Mouse (Mus musculus): ENCODE data around the gene Anxa2. TPM values are rescaled to one million over a fixed set of nuclear protein-coding genes. Genes with fewer than 3 reads are reported as not detected.

Gene Anxa2
- polyA plus RNA-seq, 1 experiment: 1,009 TPM

- Histone ChIP-seq H3K36me3 (ENCODE audit: control insufficient read depth, insufficient read depth) (peaks cover 62% of the 10 kb centered on the region), H3K4me3 (no peak overlapping the region), H3K27me3 (ENCODE audit: control insufficient read depth, insufficient read depth, insufficient read length) (no peaks in the 10 kb centered on the region), H3ac (ENCODE audit: control insufficient read depth, insufficient read length) (no peak overlapping the region), H3K79me2 (ENCODE audit: control insufficient read depth, insufficient read depth) (peaks cover 36% of the 10 kb centered on the region), H3K4me2 (ENCODE audit: low read depth) (no peak overlapping the region)
- no peak for TF ChIP-seq POLR2A (IDR thresholded peaks at IDR 0.05; ENCODE audit: insufficient read length, low read depth)
- peak; percentile 5 for TF ChIP-seq POLR2AphosphoS2 (IDR thresholded peaks at IDR 0.05; ENCODE audit: insufficient read length, low read depth)
- TF ChIP-seq CEBPB (IDR thresholded peaks at IDR 0.05; ENCODE audit: insufficient read depth, poor library complexity, severe bottlenecking): peak; percentile 60; the same call in 1 of the 2 replicates
Observed at GRCm38 (mm10) chr9:69477824-69478222, 24.4 kb downstream of the Anxa2 start.

DNA sequence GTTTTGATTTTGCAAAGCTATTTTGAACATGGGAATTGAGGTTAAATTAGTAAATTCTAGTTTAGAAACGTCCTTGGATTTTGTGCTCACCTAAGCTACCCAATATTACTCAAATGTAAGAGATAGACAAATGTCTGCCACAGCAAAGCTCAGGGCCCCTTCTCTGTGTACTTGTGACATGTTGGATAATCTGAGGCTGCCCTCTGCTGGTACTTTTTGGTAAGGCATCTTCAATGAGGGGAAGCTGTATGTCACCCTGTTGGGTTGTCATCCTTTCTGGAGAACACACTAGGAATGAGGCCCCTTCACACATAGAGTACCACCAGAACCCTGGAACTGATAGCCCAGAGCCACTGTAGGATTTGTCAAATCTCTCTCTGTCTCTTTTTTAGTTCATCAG lies 26.9 kb downstream of the Anxa2 start:
- no peak overlapping the region for H3ac ChIP-seq (ENCODE audit: control insufficient read depth, insufficient read length)
- peaks cover 64% of the 10 kb centered on the region for H3K36me3 ChIP-seq (ENCODE audit: control insufficient read depth, insufficient read depth)
- TF ChIP-seq SRF (IDR thresholded peaks at IDR 0.05; ENCODE audit: control insufficient read depth, insufficient read length, low read depth) (no peak), REST (IDR thresholded peaks at IDR 0.05; ENCODE audit: insufficient read depth, insufficient read length) (no peak), POLR2A (IDR thresholded peaks at IDR 0.05; ENCODE audit: insufficient read length, low read depth) (no peak)
- no peak overlapping the region for H3K4me3 ChIP-seq
- no peaks in the 10 kb centered on the region for H3K27me3 ChIP-seq (ENCODE audit: control insufficient read depth, insufficient read depth, insufficient read length)
- peaks cover 13% of the 10 kb centered on the region for H3K79me2 ChIP-seq (ENCODE audit: control insufficient read depth, insufficient read depth)
- H3K4me2 ChIP-seq (ENCODE audit: low read depth): no peak overlapping the region

DNA sequence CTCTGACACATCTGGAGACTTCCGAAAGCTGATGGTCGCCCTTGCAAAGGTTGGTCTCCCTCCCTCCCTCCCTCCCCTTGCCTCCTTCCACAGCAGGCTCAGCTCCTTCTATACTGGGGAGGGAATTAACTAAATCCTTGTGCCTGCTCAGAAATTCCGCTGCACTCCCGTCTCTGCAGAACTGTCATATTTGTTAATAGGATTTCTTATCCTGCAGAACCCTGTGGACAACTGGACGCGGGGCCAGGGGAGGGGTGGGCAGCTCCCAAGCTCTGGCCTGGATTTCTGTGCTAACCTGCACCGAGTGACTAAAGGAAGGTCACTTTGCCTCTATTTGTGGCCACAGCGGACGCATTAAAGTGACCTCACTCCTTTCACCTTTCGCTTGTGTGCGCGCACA lies 30.4 kb downstream of the Anxa2 start:
- no peak overlapping the region for H3ac ChIP-seq (ENCODE audit: control insufficient read depth, insufficient read length)
- H3K4me2 ChIP-seq (ENCODE audit: low read depth): no peak overlapping the region
- H3K36me3 ChIP-seq (ENCODE audit: control insufficient read depth, insufficient read depth): peaks cover 87% of the 10 kb centered on the region
- H3K79me2 ChIP-seq (ENCODE audit: control insufficient read depth, insufficient read depth): peaks cover 7% of the 10 kb centered on the region
- no peak for TF ChIP-seq POLR2AphosphoS2 (IDR thresholded peaks at IDR 0.05; ENCODE audit: insufficient read length, low read depth)
- no peak for TF ChIP-seq USF1 (IDR thresholded peaks at IDR 0.05; ENCODE audit: low read depth)
- TF ChIP-seq REST (IDR thresholded peaks at IDR 0.05; ENCODE audit: insufficient read depth, insufficient read length): no peak
- H3K4me3 ChIP-seq: no peak overlapping the region
- no peaks in the 10 kb centered on the region for H3K27me3 ChIP-seq (ENCODE audit: control insufficient read depth, insufficient read depth, insufficient read length)

DNA sequence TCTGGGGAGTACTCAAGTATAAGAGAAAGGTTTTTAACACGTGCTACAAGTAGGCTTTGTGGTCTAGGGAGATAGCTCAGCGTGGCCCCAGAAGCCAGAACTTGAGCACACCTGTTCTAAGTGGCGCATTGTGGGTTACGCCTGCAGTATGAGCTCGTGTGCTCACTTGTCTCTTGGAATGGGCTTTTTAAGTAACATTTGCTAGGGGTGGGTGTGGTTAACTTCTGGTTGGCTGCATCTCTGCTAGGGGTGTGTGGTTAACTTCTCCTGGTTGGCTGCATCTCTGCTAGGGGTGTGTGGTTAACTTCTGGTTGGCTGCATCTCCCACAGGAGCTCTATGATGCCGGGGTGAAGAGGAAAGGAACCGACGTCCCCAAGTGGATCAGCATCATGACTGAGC lies 32.7 kb downstream of the Anxa2 start:
- H3K27me3 ChIP-seq (ENCODE audit: control insufficient read depth, insufficient read depth, insufficient read length): no peaks in the 10 kb centered on the region
- H3K4me3 ChIP-seq: no peak overlapping the region
- H3K79me2 ChIP-seq (ENCODE audit: control insufficient read depth, insufficient read depth): peaks cover 7% of the 10 kb centered on the region
- H3K36me3 ChIP-seq (ENCODE audit: control insufficient read depth, insufficient read depth): peaks cover 86% of the 10 kb centered on the region
- no peak overlapping the region for H3K4me2 ChIP-seq (ENCODE audit: low read depth)
- no peak overlapping the region for H3ac ChIP-seq (ENCODE audit: control insufficient read depth, insufficient read length)
- TF ChIP-seq USF1 (IDR thresholded peaks at IDR 0.05; ENCODE audit: low read depth): no peak
- peak in 2 of 3 experiments; percentile 34 to 72 for TF ChIP-seq MYOD1 (IDR thresholded peaks at IDR 0.05; ENCODE audit: control insufficient read depth in 1 of 3, insufficient read length in 2 of 3, low read depth in 2 of 3)
- no peak for TF ChIP-seq MAX (IDR thresholded peaks at IDR 0.05; ENCODE audit: low read depth)
- TF ChIP-seq POLR2AphosphoS2 (IDR thresholded peaks at IDR 0.05; ENCODE audit: insufficient read length, low read depth): peak; percentile 0
- TF ChIP-seq MYOG (IDR thresholded peaks at IDR 0.05; ENCODE audit: control insufficient read depth in 1 of 3, insufficient read depth in 1 of 3, insufficient read length in 2 of 3, low read depth in 2 of 3): peak in 2 of 3 experiments; percentile 52 to 72
- no peak for TF ChIP-seq E2F4 (IDR thresholded peaks at IDR 0.05; ENCODE audit: insufficient read depth)
- no peak for TF ChIP-seq TCF3 (IDR thresholded peaks at IDR 0.05; ENCODE audit: insufficient read length, low read depth)

DNA sequence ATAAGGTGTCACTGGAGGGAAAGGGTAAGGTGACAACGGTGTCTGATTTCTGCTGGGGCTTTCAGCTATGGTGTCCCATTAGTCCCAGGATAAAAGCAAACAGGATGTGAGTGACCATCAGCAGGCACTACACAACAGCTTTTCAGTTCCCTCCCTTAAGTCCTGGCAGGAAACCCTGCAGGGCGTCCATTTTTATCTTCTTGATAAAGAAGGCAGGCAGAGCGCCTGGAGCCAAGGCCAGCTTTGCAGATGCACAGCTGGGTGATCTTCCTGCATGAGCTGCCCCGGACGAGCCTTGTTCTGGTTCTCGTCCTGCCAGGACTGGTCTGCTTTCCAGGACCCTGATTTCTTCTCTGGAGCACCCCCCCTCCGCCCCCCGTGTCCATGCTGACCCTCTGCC lies 35.1 kb downstream of the Anxa2 start:
- H3K4me2 ChIP-seq (ENCODE audit: low read depth): no peak overlapping the region

DNA sequence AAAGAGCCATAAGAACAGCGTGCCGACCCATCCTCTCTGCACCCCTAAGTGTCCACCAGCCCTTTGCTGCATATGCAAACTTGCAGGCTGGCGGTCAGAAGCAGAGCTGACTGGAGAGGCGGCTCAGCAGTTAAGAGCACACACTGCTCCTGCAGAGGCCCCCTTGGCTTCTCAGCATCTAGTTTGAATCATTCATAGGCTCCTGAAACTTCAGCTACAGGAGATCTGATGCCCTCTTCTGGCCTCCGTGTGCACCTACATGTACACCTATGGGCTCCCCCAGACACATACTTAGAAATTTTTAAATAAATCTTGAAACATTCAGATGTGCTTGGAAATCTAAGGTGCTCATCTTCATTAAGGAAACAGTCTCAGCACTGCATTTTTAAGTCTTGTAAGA lies 35.6 kb downstream of the Anxa2 start:
- Histone ChIP-seq H3K4me2 (ENCODE audit: low read depth) (no peak overlapping the region), H3K4me3 (no peak overlapping the region), H3K79me2 (ENCODE audit: control insufficient read depth, insufficient read depth) (no peaks in the 10 kb centered on the region), H3K27me3 (ENCODE audit: control insufficient read depth, insufficient read depth, insufficient read length) (no peaks in the 10 kb centered on the region), H3K36me3 (ENCODE audit: control insufficient read depth, insufficient read depth) (peaks cover 77% of the 10 kb centered on the region), H3ac (ENCODE audit: control insufficient read depth, insufficient read length) (no peak overlapping the region)
- no peak for TF ChIP-seq USF1 (IDR thresholded peaks at IDR 0.05; ENCODE audit: low read depth)

More for the DNA sequence above, 35.1 kb downstream of the Anxa2 start:
- peaks cover 82% of the 10 kb centered on the region for H3K36me3 ChIP-seq (ENCODE audit: control insufficient read depth, insufficient read depth)
- H3K79me2 ChIP-seq (ENCODE audit: control insufficient read depth, insufficient read depth): no peaks in the 10 kb centered on the region
- no peaks in the 10 kb centered on the region for H3K27me3 ChIP-seq (ENCODE audit: control insufficient read depth, insufficient read depth, insufficient read length)
- H3K4me3 ChIP-seq: no peak overlapping the region
- H3ac ChIP-seq (ENCODE audit: control insufficient read depth, insufficient read length): no peak overlapping the region
- TF ChIP-seq MAX (IDR thresholded peaks at IDR 0.05; ENCODE audit: low read depth) (no peak), MYOG (IDR thresholded peaks at IDR 0.05; ENCODE audit: control insufficient read depth in 1 of 3, insufficient read depth in 1 of 3, insufficient read length in 2 of 3, low read depth in 2 of 3) (no peak), MYOD1 (IDR thresholded peaks at IDR 0.05; ENCODE audit: control insufficient read depth in 1 of 3, insufficient read length in 2 of 3, low read depth in 2 of 3) (no peak)

DNA sequence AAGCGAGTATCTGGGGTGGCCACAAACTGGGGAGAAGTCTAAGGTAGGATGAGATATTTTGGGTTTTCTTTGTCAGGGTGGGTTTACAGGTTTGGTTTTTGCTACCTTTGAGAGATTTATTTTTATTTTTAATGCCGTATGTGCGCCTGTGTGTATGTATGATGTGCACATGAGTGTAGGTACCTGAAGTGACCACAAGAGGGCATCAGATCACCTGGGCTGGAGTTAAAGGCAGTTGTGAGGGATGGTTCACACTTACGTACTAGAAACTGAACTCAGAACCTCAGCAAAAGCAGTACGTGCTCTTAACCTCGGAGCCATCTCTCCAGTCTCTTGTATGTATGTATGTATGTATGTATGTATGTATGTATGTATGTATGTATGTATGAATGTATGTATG lies 39.4 kb downstream of the Anxa2 start:
- H3K27me3 ChIP-seq (ENCODE audit: control insufficient read depth, insufficient read depth, insufficient read length): no peaks in the 10 kb centered on the region

More for the DNA sequence above, 39.4 kb downstream of the Anxa2 start:
- H3K36me3 ChIP-seq (ENCODE audit: control insufficient read depth, insufficient read depth): peaks cover 42% of the 10 kb centered on the region
- TF ChIP-seq SRF (IDR thresholded peaks at IDR 0.05; ENCODE audit: control insufficient read depth, insufficient read length, low read depth) (no peak), POLR2AphosphoS2 (IDR thresholded peaks at IDR 0.05; ENCODE audit: insufficient read length, low read depth) (peak; percentile 46), POLR2A (IDR thresholded peaks at IDR 0.05; ENCODE audit: insufficient read length, low read depth) (no peak), MYOD1 (IDR thresholded peaks at IDR 0.05; ENCODE audit: control insufficient read depth in 1 of 3, insufficient read length in 2 of 3, low read depth in 2 of 3) (no peak), E2F4 (IDR thresholded peaks at IDR 0.05; ENCODE audit: insufficient read depth) (no peak), CEBPB (IDR thresholded peaks at IDR 0.05; ENCODE audit: insufficient read depth, poor library complexity, severe bottlenecking) (no peak), MAX (IDR thresholded peaks at IDR 0.05; ENCODE audit: low read depth) (no peak)
- no peak overlapping the region for H3ac ChIP-seq (ENCODE audit: control insufficient read depth, insufficient read length)
- no peak overlapping the region for H3K4me3 ChIP-seq
- H3K79me2 ChIP-seq (ENCODE audit: control insufficient read depth, insufficient read depth): no peaks in the 10 kb centered on the region
- H3K4me2 ChIP-seq (ENCODE audit: low read depth): no peak overlapping the region

Data from myocyte (in vitro differentiated cells).